Mouse (Mus musculus): Measurements from ENCODE around the gene Dhx58.

The Dhx58 gene

DNA sequence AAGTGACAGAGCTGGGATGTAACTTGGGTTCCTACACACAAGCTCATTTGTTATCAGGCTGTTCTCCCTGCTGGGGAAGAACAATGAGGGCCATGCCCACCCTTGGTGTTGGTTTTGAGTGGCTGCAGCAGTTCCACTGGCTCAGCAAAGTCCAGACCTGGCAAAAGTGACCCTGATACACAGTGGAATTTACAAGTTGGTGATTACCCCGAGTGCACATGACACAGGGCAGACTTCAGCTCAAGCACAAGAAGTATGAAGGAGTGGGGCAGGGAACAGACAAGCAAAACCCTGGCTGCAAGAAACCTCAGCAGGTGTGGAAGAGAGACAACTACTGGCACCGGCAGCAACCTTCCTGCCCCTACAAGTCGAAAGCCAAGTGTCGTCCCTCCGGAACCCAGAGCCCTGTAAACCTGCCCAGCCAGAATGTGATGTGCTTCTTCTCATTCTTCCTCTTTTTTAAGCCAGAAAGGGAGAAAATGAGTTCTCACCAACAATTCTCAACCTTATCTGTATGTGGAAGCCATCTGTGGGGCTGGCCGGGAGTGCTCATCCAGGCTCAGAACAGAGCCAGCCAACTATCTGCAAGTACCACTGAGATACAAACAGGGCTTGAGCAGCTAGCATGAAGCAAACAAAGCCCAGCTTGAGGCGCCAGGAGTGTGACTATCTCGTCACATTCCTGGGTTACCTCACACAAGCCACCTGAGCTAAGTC is 17.9 kb upstream of the Dhx58 start:
- peak; percentile 91 for DNase-seq

DNA sequence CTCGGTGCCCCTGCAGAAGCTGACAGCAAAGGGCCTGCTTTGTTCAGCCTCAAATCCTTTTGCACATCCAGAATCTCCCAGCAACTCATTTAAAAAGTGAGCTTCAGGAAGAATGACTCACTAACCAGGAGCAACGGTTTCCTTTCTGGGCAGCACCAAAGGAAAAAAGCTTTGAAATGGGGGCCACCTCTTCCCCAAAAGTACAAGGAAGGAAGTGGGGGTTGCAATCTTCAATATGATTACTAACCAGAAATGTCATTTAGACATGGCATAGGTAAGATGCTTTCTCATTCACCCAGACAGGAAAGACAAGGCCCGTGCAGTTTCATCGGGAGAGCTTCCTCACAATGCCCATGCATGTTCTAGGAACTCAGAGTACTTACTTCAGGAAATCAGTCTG is 17.2 kb upstream of the Dhx58 start:
- DNase-seq, result peak; percentile 95

DNA sequence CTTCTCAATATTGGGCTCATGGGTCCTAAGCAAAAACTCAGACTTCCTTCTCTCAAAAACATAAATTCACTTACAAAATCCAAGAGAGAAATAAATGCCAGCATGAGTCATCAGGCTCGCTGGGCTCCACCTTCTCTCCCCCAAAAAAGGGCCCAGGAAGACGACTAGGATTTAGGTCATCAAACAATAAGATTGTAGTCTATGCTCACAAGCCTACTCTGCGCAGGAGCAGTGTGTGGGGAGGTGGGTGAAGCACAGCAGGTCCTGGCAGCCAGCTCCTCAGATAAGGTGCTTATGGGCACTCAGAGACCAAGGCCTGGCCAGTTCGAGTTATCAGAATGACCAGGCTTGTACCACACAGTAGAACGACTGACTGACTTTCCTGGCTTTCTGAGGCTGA is 16.3 kb upstream of the Dhx58 start:
- DNase-seq, result peak; percentile 96

DNA sequence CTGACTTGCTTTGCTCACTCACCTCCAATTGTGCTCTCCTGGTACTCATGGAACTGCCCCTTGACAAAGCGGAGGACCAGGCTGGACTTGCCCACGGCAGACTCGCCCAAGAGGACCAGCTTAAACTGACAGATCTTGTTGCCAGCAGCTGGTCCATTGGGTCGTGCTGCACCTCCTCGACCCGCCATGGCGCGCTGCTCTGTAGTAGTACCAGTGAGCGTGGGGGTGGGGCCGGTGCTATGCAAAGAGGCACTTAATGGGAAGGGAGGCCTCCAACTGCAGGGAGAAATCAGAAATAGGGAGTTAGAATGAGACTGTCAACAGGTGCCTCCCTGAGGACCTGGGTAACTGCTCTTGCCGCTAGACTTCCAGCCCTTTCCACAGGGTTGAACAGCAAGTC is 15.8 kb upstream of the Dhx58 start:
- peak; percentile 95 for DNase-seq

DNA sequence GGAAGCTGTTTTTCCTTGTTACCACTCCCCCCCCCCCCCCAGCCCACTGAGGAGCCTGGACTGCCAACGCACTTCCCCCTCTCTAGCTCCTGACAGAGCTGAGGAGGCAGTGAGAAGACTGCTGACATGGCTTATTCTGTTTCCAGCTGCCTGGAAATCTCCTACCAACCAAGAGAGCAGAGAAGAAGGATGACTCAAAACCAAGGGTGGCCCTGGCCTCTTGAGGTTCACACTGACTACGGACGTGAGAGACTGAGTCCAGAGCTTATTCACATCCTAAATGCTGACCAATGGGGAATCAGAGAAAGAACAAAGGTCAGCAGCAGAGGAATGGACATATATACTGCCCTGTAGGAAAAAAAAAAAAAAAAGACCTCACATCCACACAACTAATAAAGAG is 15.2 kb upstream of the Dhx58 start:
- peak; percentile 96 for DNase-seq

DNA sequence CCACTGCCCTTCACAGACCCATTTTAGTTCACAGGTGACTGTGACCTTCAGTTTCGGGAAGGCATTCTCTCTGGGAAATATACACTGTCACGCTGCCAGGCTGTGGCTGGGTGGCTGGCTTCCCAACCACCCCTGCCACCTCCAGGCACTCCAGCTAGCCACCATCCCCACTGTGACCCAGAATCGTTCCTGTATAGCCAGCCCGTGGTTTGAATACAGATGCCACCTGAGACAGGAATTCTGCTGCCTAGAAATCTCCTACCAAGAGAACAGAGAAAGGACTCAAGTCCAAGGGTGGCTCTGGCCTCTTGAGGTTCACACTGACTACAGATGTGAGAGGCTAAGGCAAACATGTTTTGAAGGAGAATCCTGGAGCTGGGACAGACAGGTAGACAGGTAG is 14.8 kb upstream of the Dhx58 start:
- DNase-seq, result peak; percentile 94

DNA sequence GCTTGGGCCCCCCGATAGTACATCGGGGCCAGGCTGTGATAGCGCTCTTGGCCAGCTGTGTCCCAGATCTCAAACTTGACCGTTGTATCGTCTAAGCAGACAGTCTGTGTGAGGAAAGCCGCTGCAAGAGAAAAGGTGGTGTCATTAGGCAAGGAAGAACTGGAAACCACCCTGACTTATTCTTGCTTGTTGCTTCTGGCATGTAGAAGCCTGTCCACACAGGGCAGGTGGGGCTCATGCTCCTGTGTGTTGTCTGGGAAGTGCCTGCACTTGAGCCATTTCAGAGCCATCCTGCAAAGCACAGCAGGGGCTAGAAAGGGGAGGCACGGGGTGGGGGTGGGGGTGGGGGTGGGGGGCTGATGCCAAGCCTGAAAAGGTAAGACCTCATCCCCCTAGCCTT is 14.4 kb upstream of the Dhx58 start:
- DNase-seq, result peak; percentile 88

DNA sequence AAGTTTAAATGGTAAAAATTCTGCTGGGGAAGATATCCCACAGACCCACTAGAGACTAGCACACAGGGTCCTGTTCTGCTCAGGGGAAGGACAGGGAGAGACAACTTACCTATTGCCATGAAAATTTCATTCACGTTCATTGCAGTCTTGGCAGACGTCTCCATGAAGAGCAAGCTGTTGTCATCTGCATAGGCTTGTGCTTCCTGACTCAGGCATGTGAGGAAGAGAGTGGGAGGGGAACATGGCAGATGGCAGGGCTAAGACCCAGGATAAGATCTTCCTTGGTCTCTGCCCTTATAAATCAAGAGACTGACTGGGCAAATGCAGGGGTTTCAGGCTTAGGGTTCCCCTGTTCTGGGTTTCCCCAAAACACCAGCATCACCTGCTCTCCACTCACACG is 12.6 kb upstream of the Dhx58 start:
- peak; percentile 87 for DNase-seq

DNA sequence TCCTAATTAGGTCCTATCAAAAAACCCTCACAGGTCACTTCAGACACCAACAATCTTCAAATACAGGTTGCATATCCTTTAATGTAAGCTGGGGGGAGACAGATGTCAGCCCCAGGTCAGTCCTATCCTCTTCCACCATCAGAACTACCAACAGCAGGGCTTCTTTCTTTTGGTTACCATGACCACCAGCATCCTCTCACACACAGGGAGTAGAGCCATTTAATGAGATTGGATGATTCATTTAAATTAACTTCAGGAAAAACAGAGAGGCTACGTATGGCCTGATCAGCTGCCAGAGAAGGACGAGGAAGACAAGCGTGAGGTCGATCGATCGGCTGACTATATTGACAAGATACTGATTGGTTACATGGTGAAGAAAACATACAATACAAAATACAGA is 10.9 kb upstream of the Dhx58 start:
- no peak for DNase-seq

DNA sequence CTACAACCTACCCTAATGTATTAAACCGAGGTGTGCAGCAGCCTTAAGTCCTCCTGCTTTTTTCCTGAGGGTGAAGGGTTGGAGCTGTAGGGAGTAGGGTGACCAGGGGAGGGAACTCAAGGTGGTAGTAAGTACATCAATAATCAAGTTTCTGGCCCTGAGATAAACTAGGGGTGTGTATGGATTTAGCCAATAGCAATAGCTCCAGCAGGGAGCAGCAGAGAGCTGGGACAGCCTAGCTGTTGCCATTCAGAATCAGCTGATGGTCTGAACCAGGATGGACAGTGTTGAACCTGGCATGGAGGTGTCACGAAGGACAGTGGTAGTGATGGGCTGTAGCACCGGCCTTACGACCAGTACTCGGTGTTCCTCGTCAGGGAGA is 10.5 kb upstream of the Dhx58 start:
- no peak for DNase-seq

DNA sequence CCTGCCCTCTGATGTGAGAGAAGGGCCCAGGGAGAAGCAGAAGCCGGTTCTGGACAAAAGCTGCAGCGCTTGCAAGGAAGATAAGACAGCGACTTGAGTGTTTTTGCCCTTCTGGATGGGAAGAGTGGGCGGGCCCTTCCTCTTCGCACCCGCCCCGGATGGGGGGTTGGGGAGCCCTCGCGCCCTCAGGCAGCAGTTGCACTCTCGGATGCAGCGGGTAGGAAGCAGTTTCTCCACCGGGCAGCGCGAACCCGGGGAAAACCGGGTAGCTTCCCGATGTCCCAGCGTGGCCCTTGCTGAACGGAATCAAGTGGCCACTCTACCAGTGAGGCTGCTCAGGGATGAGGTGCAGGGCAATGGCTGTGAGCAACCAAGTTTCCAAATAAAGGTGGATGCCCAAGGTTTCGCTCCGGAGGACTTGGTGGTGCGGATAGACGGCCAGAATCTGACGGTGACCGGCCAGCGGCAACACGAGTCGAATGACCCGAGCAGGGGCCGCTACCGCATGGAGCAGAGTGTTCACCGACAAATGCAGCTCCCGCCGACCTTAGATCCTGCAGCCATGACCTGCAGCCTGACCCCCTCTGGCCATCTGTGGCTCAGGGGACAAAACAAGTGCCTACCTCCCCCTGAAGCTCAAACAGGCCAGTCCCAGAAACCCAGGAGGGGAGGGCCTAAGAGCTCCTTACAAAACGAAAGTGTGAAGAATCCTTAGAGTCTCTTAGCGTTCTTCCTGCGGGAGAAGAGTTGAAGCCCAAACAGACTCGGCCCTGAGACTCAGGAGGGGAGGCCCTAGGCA is 9.9 kb upstream of the Dhx58 start, which contains the start of gene Hspb9:
Gene Hspb9 (plus strand): TSS at position 116 of the 799 bp plus-strand sequence.
- DNase-seq, result peak; percentile 99

DNA sequence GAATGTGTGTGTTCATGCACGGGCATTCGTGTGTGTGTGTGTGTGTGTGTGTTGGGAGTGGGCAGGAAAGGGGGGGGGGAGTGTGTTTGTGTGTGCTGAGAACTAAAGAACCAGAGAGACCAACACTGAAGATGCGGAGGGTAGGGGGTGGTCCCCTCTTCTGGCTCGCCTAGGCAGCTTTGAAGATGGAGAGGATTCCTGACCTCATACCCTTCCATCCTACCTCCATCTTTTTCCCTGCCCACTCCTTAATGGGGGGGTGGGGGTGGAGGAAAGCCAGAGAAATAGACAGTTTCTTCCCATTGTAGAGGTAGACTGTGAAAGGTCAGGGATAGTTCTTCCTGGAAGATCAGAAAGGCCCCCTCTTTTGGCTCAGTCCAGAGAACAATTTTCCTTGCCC is 9.1 kb upstream of the Dhx58 start:
- DNase-seq, result peak; percentile 92

DNA sequence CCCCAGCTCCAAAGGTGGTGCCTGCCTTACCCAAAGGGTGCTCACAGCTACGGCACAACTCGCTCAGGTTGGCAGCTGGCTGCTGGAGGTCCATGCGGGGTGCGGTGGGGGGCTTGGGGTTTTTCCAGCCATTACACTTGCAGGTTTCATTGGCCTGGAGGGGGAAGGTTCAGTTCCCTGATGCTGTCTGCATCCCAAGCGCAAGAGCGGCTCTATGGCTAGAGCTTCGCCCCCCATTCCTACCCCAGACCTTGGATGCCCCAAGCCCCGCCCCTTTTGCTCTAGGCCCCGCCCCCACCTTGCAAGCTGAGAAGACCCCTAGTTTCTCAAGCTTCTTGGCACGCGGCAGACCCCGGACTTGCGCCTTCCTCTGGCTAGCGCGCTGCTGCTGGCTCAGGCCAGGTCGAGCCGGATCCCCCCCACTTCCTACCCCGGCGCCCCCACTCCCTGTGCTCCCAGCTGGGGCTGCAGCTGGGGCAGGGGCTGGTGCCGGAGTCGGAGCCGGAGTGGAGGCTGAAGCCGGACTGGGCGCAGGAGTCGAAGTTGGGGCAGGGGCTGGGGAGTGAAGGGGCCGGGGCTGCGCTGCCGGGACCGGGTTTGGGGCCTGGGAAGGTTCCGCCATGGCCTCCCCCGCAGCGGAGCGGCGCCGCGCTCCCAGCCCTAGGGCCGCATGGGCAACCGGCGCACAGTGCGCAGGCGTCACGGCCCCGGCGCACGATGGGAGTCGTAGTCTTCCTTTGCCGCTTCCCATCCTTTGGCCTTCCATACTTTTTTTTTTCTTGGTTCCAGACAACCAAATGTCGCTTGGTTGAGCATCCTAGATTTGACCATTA is 7.9 kb upstream of the Dhx58 start, which contains the start of gene Kat2a:
Gene Kat2a (minus strand): TSS at position 683 of the 833 bp plus-strand sequence.
- peak; percentile 99 for DNase-seq

DNA sequence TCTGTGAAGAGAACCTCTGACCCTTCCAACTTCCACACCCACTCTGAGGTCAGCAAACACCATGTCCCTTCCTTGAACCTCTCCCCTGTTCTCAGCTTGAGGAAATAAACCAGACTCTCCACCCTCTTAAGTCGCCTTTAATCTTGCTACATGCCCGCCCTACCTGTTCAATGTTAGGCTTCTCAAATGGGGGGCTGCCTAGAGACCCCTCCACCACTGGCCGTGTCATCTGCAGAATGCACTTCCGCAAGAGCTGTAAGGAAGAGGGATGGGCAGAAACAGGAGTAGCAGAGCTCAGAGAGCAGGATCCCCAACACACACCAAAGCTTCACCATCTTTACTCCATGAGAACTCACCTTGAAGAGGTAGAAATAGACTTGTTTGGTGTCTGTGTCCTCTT is 6.9 kb upstream of the Dhx58 start:
- DNase-seq, result peak; percentile 91

DNA sequence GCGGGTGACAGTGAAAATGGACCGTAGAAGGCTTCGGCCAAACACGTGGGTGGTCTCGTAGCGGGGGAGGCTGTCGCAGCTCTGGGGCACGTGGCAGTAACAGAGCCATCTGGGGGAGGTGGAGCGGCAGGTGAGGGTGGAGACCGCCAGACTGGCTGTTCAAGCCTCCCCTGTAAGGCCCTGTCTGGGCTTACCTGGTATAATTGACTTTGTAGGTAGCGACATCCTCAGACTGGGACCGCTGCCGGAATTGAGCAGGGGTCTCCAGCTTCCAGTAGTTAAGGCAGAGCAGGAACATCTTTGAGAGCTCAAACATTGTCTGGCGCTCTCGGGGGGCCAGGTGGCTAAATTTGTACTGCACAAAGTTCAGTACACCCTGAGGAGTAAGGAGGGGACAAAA is 6.5 kb upstream of the Dhx58 start:
- peak; percentile 92 for DNase-seq

DNA sequence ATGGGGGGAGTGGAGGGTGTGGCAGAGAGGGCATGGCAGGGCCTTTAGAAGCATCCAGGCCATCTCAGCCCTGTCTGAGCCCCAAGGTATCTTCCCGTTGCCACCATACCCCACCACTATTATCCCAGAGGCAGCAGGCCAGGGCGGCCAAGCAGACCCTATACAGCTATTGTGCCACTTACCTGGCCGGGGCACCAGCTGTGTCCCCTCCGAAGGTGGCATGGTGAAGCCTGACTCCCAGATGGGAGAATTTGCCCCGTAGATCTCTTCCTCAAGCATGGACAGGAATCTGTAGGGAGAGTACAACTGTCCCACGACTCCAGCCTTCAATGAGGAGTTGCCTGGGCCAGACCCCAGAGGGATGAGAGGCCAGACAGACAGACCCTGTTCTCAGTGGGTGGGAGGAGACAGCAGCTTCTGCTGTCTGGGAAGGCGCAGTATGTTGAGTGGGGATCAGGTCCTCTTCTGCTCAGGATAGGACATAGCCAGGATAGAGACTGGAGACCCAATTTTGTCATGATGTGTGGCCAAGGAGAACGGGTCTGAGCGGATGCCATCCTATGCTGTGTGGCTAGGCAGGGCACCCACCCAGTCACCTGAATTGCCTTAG is 5.2 kb upstream of the Dhx58 start:
- DNase-seq, result peak; percentile 91

DNA sequence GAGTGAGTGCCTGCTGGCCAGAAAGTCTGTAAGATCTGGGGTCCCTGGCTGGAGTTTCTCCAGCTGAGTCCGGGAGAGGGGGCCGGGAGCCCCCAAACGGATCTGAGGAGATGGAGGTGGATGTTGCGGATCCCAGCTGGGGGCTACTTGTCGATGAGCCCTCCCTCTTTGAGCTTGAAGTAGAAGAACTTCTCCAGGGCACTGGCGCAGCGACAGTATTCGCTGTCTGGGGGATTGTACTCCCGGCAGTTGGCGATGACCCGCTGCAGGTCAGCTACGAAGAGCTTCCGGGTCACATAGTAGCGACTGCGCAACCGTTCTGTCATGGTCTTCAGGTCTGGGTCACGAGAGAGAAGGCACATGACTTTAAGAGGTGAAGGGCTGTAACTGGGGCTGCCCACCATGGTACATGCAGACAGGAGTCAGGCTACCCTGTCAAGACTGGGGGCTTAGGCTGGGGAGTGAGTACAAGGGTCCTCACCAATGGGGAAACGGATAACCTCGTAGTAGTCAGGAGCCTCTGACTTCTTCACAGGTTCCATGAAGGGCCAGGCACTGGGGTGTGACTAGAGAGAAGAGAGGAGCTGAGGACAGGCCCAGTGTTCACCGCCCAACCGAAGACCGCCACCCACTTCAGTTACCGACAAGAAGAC is 1.1 kb upstream of the Dhx58 start:
- peak; percentile 92 for DNase-seq

DNA sequence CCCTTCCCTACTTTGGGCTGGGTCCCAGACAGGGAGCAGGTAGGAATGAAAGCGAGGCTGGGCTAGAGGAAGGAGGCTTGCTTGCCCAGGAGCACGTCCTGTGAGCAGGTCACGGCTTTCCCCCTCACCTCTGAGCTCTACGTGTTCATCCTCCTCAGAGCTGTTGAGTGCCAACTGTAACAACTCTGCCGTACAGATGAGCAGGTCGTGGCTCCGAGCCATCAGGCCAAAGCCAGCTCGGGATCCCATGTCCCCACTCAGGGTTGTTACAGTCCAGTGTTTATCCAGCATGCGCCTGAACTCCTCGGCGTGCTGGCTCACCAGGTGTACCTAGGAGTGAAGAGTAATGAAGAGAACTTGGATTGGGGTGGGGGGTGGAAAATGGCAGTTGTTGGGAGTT is 705 bp downstream of the Dhx58 start:
- DNase-seq, result peak; percentile 92

DNA sequence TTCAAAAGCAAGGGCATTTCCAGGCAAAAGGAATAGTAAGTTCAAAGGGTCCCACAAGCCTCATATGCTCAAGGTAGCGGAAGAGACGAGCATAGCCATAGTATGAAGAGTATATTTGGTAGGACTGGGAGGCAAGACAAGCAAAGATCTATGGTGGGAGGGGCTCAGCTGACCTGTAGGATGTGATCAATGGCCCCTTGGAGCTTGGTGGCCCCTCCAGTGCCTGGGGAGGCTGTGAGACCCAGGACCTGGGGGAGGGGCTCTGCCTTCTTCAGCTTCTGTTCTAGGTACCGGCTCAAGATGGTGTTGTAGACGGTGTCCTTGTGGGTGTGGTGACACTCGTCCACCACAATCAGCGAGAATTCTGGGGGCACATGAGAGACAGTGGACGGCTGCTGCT is 1.2 kb downstream of the Dhx58 start:
- DNase-seq, result peak; percentile 90

DNA sequence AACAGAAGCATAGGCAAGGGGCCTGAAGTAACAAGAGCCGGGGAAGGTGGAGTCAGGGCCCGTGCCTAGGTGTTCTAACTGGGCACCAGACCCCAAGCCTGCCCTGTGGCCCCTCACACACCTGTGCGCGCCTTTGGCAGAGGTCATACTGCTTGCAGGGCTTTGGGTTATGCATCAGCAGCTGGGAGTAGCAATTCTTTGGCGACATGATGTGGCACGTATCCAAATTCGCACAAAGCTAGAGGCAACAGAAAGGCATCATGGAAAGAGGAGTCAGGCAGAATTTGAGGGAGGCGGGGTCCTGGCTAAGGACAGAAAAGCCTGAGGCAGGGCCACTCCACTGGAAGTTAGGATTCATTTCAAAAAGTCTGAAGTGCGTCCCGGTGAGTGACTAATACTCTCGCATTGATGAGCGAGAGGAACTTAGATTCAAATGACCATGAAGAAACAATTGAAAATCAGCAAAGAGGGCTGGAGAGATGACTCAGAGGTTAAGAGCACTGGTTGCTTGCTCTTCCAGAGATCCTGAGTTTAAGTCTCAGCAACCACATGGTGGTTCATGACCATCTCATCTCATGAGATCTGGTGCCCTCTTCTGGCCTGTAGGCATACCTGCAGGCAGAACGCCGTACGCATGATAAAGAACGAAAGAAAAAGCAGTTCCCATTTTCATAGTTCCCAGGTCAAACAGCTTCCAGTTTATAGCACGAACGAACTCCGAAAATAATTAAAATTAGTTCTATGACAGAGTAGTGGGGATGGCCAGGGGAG is 1.8 kb downstream of the Dhx58 start:
- peak; percentile 96 for DNase-seq

DNA sequence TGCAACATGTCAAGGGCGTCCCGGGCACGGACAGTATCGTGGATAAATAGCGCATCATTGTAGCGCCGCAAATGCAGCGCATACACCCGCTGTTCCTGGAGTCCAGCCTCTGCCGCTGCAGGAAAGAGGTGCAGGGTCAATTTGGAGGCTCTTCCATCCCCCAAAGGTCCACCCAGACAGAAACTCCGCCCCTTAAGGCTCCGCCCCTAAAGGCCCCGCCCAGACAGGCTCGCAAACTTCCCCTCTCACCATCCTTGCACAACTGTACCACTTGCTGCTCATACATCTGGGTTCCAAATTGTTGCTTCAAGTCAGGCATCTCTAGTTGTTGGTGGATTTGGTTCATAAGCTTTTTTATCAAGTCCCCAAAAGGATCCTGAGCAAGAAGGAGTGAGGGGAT is 2.8 kb downstream of the Dhx58 start:
- peak; percentile 97 for DNase-seq

DNA sequence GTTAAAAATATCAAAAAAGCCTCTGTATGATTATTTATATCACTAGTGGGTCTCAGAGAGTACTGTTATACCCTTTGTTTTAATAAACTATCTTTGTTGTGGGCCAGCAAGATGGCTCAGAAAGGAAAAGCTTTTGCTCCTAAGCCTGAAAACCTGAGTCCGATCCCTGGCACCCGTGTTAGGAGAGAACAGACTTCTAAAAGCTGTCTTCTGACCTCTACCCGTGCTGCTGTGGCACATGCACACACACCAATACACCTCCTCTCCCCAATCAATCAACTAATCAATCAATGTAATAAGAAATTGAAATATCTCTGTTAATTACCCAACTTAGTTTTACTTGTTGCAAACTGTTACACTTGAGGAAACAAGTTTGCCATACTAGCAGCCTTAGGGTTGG is 3.4 kb downstream of the Dhx58 start:
- DNase-seq, result peak; percentile 84
